Mouse (Mus musculus): Measurements from ENCODE around the gene Rad23a. TPM values are rescaled to one million over a fixed set of nuclear protein-coding genes. Genes with fewer than 3 reads are reported as not detected.

Gene Rad23a
- polyA plus RNA-seq, 2 experiments from 2014 or later: 139 to 160 TPM

DNA sequence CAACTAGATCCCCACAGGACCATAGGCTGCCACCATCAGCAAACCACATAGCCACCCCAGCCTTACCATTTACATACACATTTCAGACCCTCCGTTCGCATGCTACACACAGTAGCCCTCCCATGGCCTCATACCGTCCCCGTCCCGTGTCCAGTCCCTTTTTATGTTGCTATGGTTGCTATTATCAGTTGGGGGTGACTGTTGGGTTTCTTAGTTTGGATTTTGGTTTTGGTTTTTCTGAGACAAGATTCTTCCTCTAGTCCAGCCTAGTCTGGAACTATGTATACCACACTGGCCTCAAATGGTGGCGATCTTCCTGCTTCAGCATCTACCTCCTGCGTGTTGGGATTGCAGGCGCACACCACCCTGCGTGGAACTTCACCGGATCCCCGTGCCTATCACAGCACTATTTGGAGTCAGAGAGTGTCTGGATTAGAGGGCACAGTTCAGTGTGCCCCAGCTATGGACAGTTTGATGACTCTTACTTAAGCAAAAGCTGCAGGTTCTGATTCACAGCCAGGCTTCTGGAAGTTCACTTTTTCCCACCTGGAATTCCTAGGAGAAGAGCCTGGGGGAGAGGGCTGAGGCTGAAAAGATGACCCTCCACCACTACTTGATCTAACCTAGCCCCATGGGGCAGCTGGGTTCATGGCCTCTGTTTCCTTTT lies 53.5 kb downstream of the Rad23a start:
- no peak for ATAC-seq

DNA sequence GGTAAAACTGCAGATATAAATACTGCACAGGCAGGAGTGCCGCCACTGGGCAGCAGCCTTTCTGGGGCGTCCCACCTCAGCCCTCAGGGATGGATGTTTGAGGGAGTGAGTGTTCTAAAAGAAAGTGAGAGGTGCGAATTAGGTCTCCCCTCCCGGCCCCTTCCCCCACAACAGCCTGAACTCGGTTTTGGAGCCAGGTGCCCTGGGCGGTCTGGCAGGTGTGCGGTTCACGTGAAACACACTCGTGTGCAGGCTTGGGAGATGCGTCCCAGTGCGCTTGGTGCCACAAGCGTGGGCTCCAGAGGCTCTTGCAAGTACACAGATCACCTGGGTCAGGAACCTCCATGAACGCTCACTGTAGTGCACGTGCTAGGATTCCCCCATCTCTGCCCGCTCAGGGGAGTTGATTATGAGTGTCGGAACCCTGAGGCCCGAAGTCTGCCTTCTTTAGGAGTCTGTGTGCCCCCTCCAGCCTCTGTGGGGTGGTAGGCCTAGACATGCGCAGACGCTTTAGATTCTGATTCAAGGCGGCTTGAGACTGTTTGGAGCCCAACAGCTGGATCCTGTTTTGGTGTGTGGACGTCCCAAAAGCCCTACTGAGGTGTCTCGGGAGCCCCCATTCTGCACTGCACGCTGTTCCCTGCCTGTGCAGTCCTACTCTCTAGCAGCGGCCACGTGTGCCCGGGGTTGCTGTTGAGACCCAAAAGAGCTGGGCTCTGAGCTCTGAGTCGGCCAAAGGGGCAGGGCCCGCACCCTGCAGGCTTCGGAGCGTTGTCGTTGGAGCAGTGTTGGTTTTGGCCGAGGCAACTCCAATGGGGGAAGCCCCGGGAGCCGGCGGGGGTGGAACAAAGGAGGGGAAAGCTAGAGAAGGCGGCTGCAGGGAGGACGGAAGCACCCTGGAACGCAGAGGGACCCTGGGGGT lies 54.4 kb downstream of the Rad23a start:
- ATAC-seq: no peak

DNA sequence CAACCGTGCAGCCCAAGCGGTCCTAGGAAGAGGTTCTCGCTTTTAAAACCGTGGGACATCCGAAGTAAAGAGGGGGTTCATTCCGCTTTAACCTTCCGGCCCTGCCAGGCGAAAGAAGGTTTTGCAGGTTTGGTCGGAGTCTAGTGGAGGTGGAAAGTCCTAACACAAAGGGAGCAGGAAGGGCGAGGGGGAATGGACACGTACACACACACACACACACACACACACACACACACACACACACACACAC lies 55.0 kb downstream of the Rad23a start:
- no peak for ATAC-seq

DNA sequence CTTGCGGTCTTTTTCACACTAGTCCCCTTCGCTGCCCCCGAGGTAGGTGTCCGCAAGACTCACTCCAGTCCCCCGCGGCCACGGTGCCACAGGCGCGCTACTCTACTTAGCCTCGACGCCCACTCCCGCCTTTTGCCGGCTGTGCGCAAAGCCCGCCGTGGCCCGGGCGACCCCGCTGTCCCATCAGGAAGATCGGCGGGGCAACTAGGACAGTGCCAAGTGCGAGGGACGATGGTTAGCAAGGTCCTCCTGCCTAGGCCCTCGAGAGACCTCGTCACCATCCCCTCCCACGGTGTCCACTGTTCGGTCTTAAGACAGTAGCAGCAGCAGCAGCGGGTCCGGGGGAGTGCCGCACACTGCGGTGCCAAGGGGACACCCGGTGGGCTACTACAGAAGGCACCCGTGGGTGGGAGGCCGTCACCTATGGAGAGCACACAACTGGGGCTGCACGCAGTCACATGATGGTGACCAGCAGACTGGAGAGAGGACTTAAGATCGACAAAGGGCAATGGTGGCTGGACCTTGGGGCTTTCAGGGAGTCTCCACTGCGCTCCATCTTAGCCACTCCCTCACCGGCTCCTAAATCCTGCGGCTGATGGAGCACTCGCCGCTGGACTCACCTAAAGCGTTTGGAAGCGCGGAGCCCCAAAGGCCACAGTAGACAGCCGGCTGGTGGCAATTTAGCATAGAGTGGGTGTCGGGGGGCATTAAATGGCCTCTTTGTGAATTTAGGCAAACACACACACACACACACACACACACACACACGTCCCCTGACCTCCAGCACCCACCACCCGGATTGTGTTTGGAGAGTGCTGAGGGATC lies 55.6 kb downstream of the Rad23a start:
- ATAC-seq: no peak

Other genes with a start within 250 kb of the Rad23a start
- gene Ier2, start 177.8 kb downstream of the Rad23a start, polyA plus RNA-seq (2017; shearing (Covaris generic)): 10 to 100 TPM; 39.5 to 42.6 TPM
- gene Trmt1, start 154.4 kb downstream of the Rad23a start, polyA plus RNA-seq (2017; shearing (Covaris generic)): 10 to 100 TPM; 45.0 to 60.3 TPM
- 1 to 10 TPM; 8.1 to 9.1 TPM for gene Nacc1, start 152.8 kb downstream of the Rad23a start, polyA plus RNA-seq (2017; shearing (Covaris generic))
- gene Lyl1, start 139.2 kb downstream of the Rad23a start, polyA plus RNA-seq (2017; shearing (Covaris generic)): 1 to 10 TPM; 2.0 to 2.6 TPM
- gene G430095P16Rik, start 117.7 kb downstream of the Rad23a start, polyA plus RNA-seq (2017; shearing (Covaris generic)): 10 to 100 TPM; 24.3 to 28.6 TPM
- 1 to 10 TPM; 2.8 to 7.2 TPM for gene Nfix, start 40.3 kb downstream of the Rad23a start, polyA plus RNA-seq (2017; shearing (Covaris generic))
- 1 to 10 TPM; 4.9 to 7.6 TPM for gene Dand5, start 17.8 kb downstream of the Rad23a start, polyA plus RNA-seq (2017; shearing (Covaris generic))
- gene Gadd45gip1, start 9.1 kb downstream of the Rad23a start, polyA plus RNA-seq (2017; shearing (Covaris generic)): 10 to 100 TPM; 14.3 to 16.4 TPM
- gene Calr, start 6.3 kb upstream of the Rad23a start, polyA plus RNA-seq (2017; shearing (Covaris generic)): 100 to 1,000 TPM; 250 to 281 TPM
- 100 to 1,000 TPM in 1 of 2 experiments, 10 to 100 TPM in 1; 67.4 to 122 TPM for gene Farsa, start 16.3 kb upstream of the Rad23a start, polyA plus RNA-seq (2017; shearing (Covaris generic))
- gene Syce2, start 31.4 kb upstream of the Rad23a start, polyA plus RNA-seq (2017; shearing (Covaris generic)): 1 to 10 TPM; 6.5 to 9.0 TPM
- 10 to 100 TPM; 21.5 to 32.7 TPM for gene Gcdh, start 53.3 kb upstream of the Rad23a start, polyA plus RNA-seq (2017; shearing (Covaris generic))
- gene Klf1, start 61.3 kb upstream of the Rad23a start, polyA plus RNA-seq (2017; shearing (Covaris generic)): under 1 TPM in 1 of 2 experiments, not detected in 1; 0.22 TPM
- 10 to 100 TPM; 25.7 to 29.7 TPM for gene Dnase2a, start 67.9 kb upstream of the Rad23a start, polyA plus RNA-seq (2017; shearing (Covaris generic))
- gene Mast1, start 96.7 kb upstream of the Rad23a start, polyA plus RNA-seq (2017; shearing (Covaris generic)): 1 to 10 TPM; 1.2 to 1.3 TPM
- not detected for gene Rtbdn, start 106.3 kb upstream of the Rad23a start, polyA plus RNA-seq (2017; shearing (Covaris generic))
- not detected for gene Gm49661, start 128.8 kb upstream of the Rad23a start, polyA plus RNA-seq (2017; shearing (Covaris generic))
- gene Prdx2, start 128.9 kb upstream of the Rad23a start, polyA plus RNA-seq (2017; shearing (Covaris generic)): 100 to 1,000 TPM; 213 to 298 TPM
- 100 to 1,000 TPM in 1 of 2 experiments, 10 to 100 TPM in 1; 78.9 to 109 TPM for gene Rnaseh2a, start 129.1 kb upstream of the Rad23a start, polyA plus RNA-seq (2017; shearing (Covaris generic))
- 10 to 100 TPM; 18.9 to 29.4 TPM for gene Junb, start 138.1 kb upstream of the Rad23a start, polyA plus RNA-seq (2017; shearing (Covaris generic))
- 1 to 10 TPM; 4.2 to 5.6 TPM for gene Hook2, start 149.9 kb upstream of the Rad23a start, polyA plus RNA-seq (2017; shearing (Covaris generic))
- gene Best2, start 173.9 kb upstream of the Rad23a start, polyA plus RNA-seq (2017; shearing (Covaris generic)): not detected
- gene Asna1, start 184.6 kb upstream of the Rad23a start, polyA plus RNA-seq (2017; shearing (Covaris generic)): 10 to 100 TPM; 53.8 to 73.8 TPM
- 10 to 100 TPM; 15.5 to 28.1 TPM for gene Trir, start 186.2 kb upstream of the Rad23a start, polyA plus RNA-seq (2017; shearing (Covaris generic))
- 10 to 100 TPM; 15.0 to 30.1 TPM for gene Tnpo2, start 196.2 kb upstream of the Rad23a start, polyA plus RNA-seq (2017; shearing (Covaris generic))
- 1 to 10 TPM; 3.2 to 4.9 TPM for gene Fbxw9, start 219.4 kb upstream of the Rad23a start, polyA plus RNA-seq (2017; shearing (Covaris generic))
- gene Gm5741, start 227.3 kb upstream of the Rad23a start, polyA plus RNA-seq (2017; shearing (Covaris generic)): 1 to 10 TPM; 1.1 to 3.6 TPM
- 10 to 100 TPM; 42.7 to 45.0 TPM for gene Dhps, start 231.1 kb upstream of the Rad23a start, polyA plus RNA-seq (2017; shearing (Covaris generic))
- 100 to 1,000 TPM; 130 to 136 TPM for gene Wdr83os, start 240.1 kb upstream of the Rad23a start, polyA plus RNA-seq (2017; shearing (Covaris generic))
- gene Wdr83, start 240.6 kb upstream of the Rad23a start, polyA plus RNA-seq (2017; shearing (Covaris generic)): 10 to 100 TPM; 41.0 to 56.0 TPM
- 100 to 1,000 TPM in 1 of 2 experiments, 10 to 100 TPM in 1; 98.3 to 117 TPM for gene Man2b1, start 242.6 kb upstream of the Rad23a start, polyA plus RNA-seq (2017; shearing (Covaris generic))

Measured in CD4-positive, CD25-positive, alpha-beta regulatory T cell, adult 4 months (primary cell).